Mouse (Mus musculus) midbrain, embryonic 10.5 days (tissue): ENCODE data around the gene 1700113H08Rik. TPM values are rescaled to one million over a fixed set of nuclear protein-coding genes. Genes with fewer than 3 reads are reported as not detected.

Experiments used
- DNase-seq: peaks from one replicate; pipeline ENCODE4 v3.0.0-alpha.2; 2017; ENCODE audit warnings: low spot score
- H3K27ac ChIP-seq: fragments of 300-500 bp; sonication (generic); replicated peaks from 2 replicates; pipeline ENCODE4 v1.5.1; 2016; ENCODE audit warnings: mild to moderate bottlenecking
- H3K27me3 ChIP-seq: fragments of 300-500 bp; sonication (generic); 2 replicates; pipeline ENCODE4 v1.6.1; 2016; ENCODE audit warnings: low read depth, mild to moderate bottlenecking; ENCODE audit not compliant: poor library complexity, severe bottlenecking
- H3K36me3 ChIP-seq: fragments of 300-500 bp; sonication (generic); 2 replicates; pipeline ENCODE4 v1.6.1; 2016; ENCODE audit warnings: mild to moderate bottlenecking, moderate library complexity
- H3K4me1 ChIP-seq: fragments of 300-500 bp; sonication (generic); 2 replicates; pipeline ENCODE4 v1.6.1; 2016
- H3K4me3 ChIP-seq: fragments of 300-500 bp; sonication (generic); 2 replicates; pipeline ENCODE4 v1.5.1; 2016; ENCODE audit warnings: mild to moderate bottlenecking, moderate library complexity
- H3K9me3 ChIP-seq: fragments of 300-500 bp; sonication (generic); replicated peaks from 2 replicates; pipeline ENCODE4 v1.6.1; 2016; ENCODE audit warnings: mild to moderate bottlenecking
- WGBS: fragments of 180-500 bp; shearing (Covaris S2); methylation state at CpG from one replicate; pipeline ENCODE4 v1.1.7; 2016; 5-methylcytosine and 5-hydroxymethylcytosine counted together
- polyA plus RNA-seq: library from polyadenylated mRNA; unstranded; fragments of >200 nt; fragmentation: Nextera tagmentation; extraction: Ambion mirVana; gene quantifications from 2 replicates; pipeline ENCODE4 v1.2.1, GENCODE M21; 2016

The 1700113H08Rik gene
- polyA plus RNA-seq, 1 experiment from 2014 or later = 0.20 TPM

GRCm38 (mm10) chr10:87271724-87272123 lies 213.9 kb downstream of the 1700113H08Rik start:
- Histone ChIP-seq H3K27ac (no peak overlapping the region), H3K9me3 (no peaks in the 10 kb centered on the region), H3K4me1 (peaks cover 35% of the 10 kb centered on the region), H3K27me3 (no peaks in the 10 kb centered on the region), H3K4me3 (no peak overlapping the region), H3K36me3 (no peaks in the 10 kb centered on the region)
- no peak for DNase-seq
- WGBS = 87% methylated on average over 3 of the region's 3 CpGs

- Histone ChIP-seq H3K27me3 (no peaks in the 10 kb centered on the region), H3K27ac (no peak overlapping the region; the same call in 1 of the 2 replicates), H3K9me3 (no peaks in the 10 kb centered on the region), H3K36me3 (no peaks in the 10 kb centered on the region), H3K4me3 (no peak overlapping the region), H3K4me1 (peaks cover 35% of the 10 kb centered on the region)
- 68% methylated on average over 8 of the region's 8 CpGs for WGBS
- no peak for DNase-seq
Observed at GRCm38 (mm10) chr10:87272133-87272622, 214.3 kb downstream of the 1700113H08Rik start.

- Histone ChIP-seq H3K4me3 (no peak overlapping the region), H3K36me3 (no peaks in the 10 kb centered on the region), H3K9me3 (no peaks in the 10 kb centered on the region), H3K27ac (no peak overlapping the region), H3K4me1 (peaks cover 35% of the 10 kb centered on the region), H3K27me3 (no peaks in the 10 kb centered on the region)
- DNase-seq = no peak
Observed at GRCm38 (mm10) chr10:87275075-87275474, 217.2 kb downstream of the 1700113H08Rik start.

Other genes starting within 250 kb of the 1700113H08Rik start
- gene Stab2, start 50.0 kb upstream of the 1700113H08Rik start, polyA plus RNA-seq = 0.14 and 0.19 TPM in 2 replicates